Mouse (Mus musculus) liver, embryonic 16.5 days (tissue): ENCODE measurements around the gene Ddx25. TPM values are rescaled to one million over a fixed set of nuclear protein-coding genes. Genes with fewer than 3 reads are reported as not detected.

ENCODE experiments used
- ATAC-seq: fragments of 200-750 bp; cut with Nextera tagmentation; 2 replicates; pipeline ENCODE4 v1.8.0; 2017; ENCODE audit warnings: low read depth, mild to moderate bottlenecking, moderate number of reproducible peaks, moderate library complexity
- H3K27ac ChIP-seq: fragments of 300-500 bp; sonication (generic); 2 replicates; pipeline ENCODE4 v1.5.1; 2014; ENCODE audit warnings: mild to moderate bottlenecking, low read length
- H3K27me3 ChIP-seq: fragments of 300-500 bp; sonication (generic); 2 replicates; pipeline ENCODE4 v1.6.1; 2014; ENCODE audit warnings: low read depth, low read length, mixed read lengths; ENCODE audit not compliant: control insufficient read depth, insufficient read depth
- H3K36me3 ChIP-seq: fragments of 300-500 bp; sonication (generic); 2 replicates; pipeline ENCODE4 v1.6.1; 2014; ENCODE audit warnings: mild to moderate bottlenecking; ENCODE audit not compliant: control insufficient read depth, insufficient read depth
- H3K4me1 ChIP-seq: fragments of 300-500 bp; sonication (generic); 2 replicates; pipeline ENCODE4 v1.6.1; 2014; ENCODE audit warnings: low read depth, low read length, mixed read lengths; ENCODE audit not compliant: control insufficient read depth
- H3K4me2 ChIP-seq: fragments of 300-500 bp; sonication (generic); 2 replicates; pipeline ENCODE4 v1.6.1; 2014; ENCODE audit warnings: low read depth, low read length, mixed read lengths
- H3K4me3 ChIP-seq: fragments of 300-500 bp; sonication (generic); 2 replicates; pipeline ENCODE4 v1.5.1; 2014; ENCODE audit warnings: low read depth, mild to moderate bottlenecking, low read length
- H3K9ac ChIP-seq: fragments of 300-500 bp; sonication (generic); 2 replicates; pipeline ENCODE4 v1.6.1; 2014; ENCODE audit warnings: low read depth, low read length
- H3K9me3 ChIP-seq: fragments of 300-500 bp; sonication (generic); replicated peaks from 2 replicates; pipeline ENCODE4 v1.6.1; 2016; ENCODE audit warnings: low read length; ENCODE audit not compliant: control insufficient read depth
- WGBS: fragments of 180-500 bp; shearing (Covaris S2); extraction: QIAGEN DNeasy Blood & Tissue Kit; methylation state at CpG from one replicate; pipeline ENCODE4 v1.1.7; 2014; ENCODE audit not compliant: insufficient replicate concordance; 5-methylcytosine and 5-hydroxymethylcytosine counted together
- polyA plus RNA-seq: library from polyadenylated mRNA; unstranded; fragments of >200 nt; fragmentation: Nextera tagmentation; extraction: Ambion mirVana; gene quantifications from 2 replicates; pipeline ENCODE4 v1.2.1, GENCODE M21; 2015

The Ddx25 gene
- polyA plus RNA-seq, 1 experiment from 2014 or later = 0.14 TPM

DNA sequence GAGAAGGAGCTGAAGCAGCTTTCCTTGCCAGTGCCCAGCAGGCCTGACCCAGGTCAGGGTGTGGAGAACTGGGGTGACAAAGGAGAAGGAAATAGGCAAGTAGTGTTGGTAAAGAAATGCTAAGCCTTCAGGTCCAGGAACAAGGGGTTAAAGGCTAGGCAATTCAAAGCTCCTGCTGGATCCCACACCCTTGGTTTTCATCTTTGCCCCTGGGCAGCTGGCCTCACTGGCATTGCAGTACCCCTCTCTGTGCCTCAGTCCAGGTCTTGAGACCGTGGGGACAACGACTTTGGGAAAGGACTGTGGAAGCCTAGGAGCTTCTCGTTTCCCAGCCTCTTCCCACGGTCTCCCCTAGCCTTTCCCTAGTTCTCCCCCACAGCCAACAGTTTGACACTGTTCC is 44.4 kb downstream of the Ddx25 start:
- H3K9ac ChIP-seq = no peak overlapping the region
- no peak overlapping the region for H3K4me3 ChIP-seq
- ATAC-seq = no peak
- WGBS = 51% methylated on average over 4 of the region's 4 CpGs
- H3K4me1 ChIP-seq = no peaks in the 10 kb centered on the region
- H3K36me3 ChIP-seq = no peaks in the 10 kb centered on the region
- H3K27me3 ChIP-seq = no peaks in the 10 kb centered on the region
- H3K9me3 ChIP-seq = no peaks in the 10 kb centered on the region
- H3K27ac ChIP-seq = no peak overlapping the region
- no peak overlapping the region for H3K4me2 ChIP-seq

DNA sequence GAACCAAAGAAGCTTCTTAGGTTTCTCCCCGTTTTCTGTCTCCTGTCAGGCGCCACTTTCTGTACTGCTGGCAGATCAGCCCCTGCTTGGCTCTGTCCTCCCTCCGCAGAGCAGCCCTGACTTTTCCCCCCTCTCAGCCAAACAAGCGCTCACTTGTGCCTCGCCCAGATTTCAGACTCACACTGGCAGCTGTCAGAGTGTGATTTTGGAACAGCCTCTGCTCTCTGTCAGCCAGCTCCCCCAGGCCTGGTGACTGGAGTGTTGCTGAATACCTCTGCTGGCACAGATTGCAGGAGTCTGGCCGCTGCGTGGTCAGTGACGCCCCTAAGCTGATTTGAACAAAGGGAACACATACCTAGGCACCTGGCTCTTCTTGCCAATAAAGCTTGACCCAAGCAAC is 50.1 kb downstream of the Ddx25 start:
- WGBS = 61% methylated on average over 8 of the region's 8 CpGs
- no peaks in the 10 kb centered on the region for H3K27me3 ChIP-seq
- H3K9ac ChIP-seq = no peak overlapping the region
- no peaks in the 10 kb centered on the region for H3K4me1 ChIP-seq
- no peaks in the 10 kb centered on the region for H3K9me3 ChIP-seq
- no peak for ATAC-seq
- H3K4me3 ChIP-seq = no peak overlapping the region
- H3K27ac ChIP-seq = no peak overlapping the region
- no peaks in the 10 kb centered on the region for H3K36me3 ChIP-seq
- H3K4me2 ChIP-seq = no peak overlapping the region

DNA sequence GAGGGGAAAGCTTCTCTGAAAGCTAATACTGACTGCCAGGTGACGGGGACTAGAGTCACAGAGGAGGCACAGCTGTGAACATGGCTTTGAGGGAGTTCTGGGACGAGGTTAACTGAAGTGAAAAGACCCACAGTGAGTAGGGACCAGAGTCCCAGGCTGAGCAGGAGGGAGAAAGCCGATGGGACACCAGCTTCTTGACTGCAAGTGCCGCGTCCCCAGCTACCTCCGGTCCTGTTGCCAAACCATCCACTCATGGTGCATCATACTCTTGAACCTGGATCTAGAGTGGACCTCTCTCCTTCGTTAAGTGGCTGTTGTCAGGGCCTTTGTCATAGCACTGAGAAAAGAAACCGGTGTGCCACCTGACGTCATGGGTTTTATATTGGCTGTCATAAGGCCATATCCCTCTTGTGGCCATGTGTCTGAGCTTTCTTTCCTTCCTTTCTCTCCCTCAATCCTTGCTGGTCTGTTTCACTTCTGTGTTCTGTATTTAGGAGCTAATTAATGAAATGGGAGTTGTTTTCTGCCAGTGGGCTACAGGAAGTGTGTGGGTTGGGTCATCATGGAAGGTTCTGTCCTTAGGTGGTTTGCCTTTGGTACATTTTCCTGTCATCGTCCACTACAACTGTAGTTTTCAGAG is 55.8 kb downstream of the Ddx25 start:
- no peak for ATAC-seq

DNA sequence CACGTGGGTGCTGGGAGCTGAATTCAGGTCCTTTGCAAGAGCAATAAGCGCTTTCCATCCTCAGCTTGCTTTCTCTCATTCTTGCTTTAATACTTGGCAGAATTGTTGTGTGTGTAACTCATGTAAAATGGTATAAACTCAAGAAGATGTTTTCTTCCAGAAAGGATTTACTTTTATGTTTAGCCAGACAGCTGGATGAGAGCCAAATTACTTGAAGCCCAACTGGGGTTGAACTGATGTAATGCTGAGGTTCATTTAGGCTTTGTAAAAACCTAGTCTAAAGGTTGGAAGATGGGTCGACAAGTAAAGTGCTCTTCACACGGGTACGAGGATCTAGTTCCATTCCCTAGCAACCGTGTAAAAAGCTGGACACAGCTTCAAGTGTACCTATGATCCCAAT is 58.4 kb downstream of the Ddx25 start:
- 66% methylated on average over 6 of the region's 6 CpGs for WGBS
- no peaks in the 10 kb centered on the region for H3K9me3 ChIP-seq
- H3K4me3 ChIP-seq = no peak overlapping the region
- no peaks in the 10 kb centered on the region for H3K27me3 ChIP-seq
- H3K36me3 ChIP-seq = no peaks in the 10 kb centered on the region
- H3K9ac ChIP-seq = no peak overlapping the region
- H3K4me1 ChIP-seq = no peaks in the 10 kb centered on the region
- no peak for ATAC-seq
- H3K27ac ChIP-seq = no peak overlapping the region
- no peak overlapping the region for H3K4me2 ChIP-seq

More for the DNA sequence above, 55.8 kb downstream of the Ddx25 start:
- no peak overlapping the region for H3K9ac ChIP-seq
- H3K27ac ChIP-seq = no peak overlapping the region
- H3K4me2 ChIP-seq = no peak overlapping the region
- no peaks in the 10 kb centered on the region for H3K36me3 ChIP-seq
- H3K4me1 ChIP-seq = no peaks in the 10 kb centered on the region
- H3K27me3 ChIP-seq = no peaks in the 10 kb centered on the region
- no peak overlapping the region for H3K4me3 ChIP-seq
- no peaks in the 10 kb centered on the region for H3K9me3 ChIP-seq
- 69% methylated on average over 10 of the region's 10 CpGs for WGBS

DNA sequence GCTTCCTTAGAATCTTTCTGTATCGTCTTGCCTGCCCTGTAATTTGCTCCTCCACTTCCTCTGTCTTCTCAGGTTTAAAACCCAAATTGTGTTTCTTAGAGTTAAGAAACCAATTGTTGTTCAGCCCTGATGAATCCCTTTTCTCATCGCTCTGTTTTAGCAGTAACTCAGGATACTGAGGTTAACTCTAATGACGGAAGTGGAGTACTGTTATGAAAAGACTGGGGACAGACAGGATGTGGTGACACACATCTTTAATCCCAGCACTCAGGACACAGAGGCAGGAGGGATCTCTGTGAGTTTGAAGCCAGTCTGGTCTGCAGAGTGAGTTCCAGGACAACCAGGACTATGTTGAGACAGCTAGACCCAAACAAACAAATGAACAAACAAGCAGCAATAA is 62.9 kb downstream of the Ddx25 start:
- Histone ChIP-seq H3K4me3 (no peak overlapping the region), H3K9me3 (no peaks in the 10 kb centered on the region), H3K36me3 (no peaks in the 10 kb centered on the region), H3K27me3 (no peaks in the 10 kb centered on the region), H3K4me1 (no peaks in the 10 kb centered on the region), H3K9ac (no peak overlapping the region), H3K4me2 (no peak overlapping the region), H3K27ac (no peak overlapping the region)
- WGBS = 19% methylated on average over 3 of the region's 3 CpGs
- ATAC-seq = no peak

DNA sequence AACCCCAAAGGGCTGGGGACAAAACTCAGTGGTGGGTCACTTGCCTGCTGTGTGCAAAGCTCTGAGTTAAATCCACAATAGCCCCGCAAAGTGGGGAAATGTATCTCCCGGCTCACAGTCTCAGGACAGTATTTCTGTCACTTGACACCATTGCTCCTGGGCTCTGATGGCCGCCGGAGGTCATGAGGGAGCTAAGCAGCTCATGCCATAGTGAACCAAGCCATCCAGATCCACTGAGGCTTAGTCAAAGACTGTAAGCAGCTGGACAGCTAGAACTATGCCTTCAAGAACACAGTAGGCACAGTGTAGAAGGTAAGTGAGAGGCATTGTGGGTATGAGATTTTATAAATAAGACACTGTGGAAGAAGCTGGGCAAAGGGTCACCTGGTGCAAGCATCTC is 63.4 kb downstream of the Ddx25 start:
- Histone ChIP-seq H3K27me3 (no peaks in the 10 kb centered on the region), H3K9ac (no peak overlapping the region), H3K27ac (no peak overlapping the region), H3K36me3 (no peaks in the 10 kb centered on the region), H3K9me3 (no peaks in the 10 kb centered on the region), H3K4me1 (no peaks in the 10 kb centered on the region), H3K4me2 (no peak overlapping the region), H3K4me3 (no peak overlapping the region)
- WGBS = 51% methylated on average over 4 of the region's 4 CpGs
- ATAC-seq = no peak

DNA sequence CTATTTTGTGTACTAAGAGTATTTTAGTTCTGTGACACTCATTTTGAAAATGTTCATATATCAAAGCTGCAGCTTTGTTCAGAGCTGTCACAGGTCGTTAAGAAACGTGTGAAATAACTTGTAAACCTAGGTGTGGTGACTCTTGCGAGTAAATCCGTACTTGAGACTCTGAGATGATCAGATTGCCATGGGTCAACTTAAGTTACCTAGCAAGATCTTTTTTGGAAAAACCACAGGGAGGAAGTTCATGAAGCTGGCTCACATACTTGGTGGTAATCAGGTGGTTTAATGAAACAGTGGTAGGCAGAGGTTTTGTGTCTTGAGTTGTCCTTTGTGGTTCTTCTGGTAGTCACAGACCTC is 64.6 kb downstream of the Ddx25 start:
- H3K4me1 ChIP-seq = no peaks in the 10 kb centered on the region
- H3K4me2 ChIP-seq = no peak overlapping the region
- H3K36me3 ChIP-seq = no peaks in the 10 kb centered on the region
- no peaks in the 10 kb centered on the region for H3K9me3 ChIP-seq
- WGBS = 55% methylated on average over 4 of the region's 4 CpGs
- no peak overlapping the region for H3K9ac ChIP-seq
- H3K27ac ChIP-seq = no peak overlapping the region
- ATAC-seq = no peak
- H3K27me3 ChIP-seq = no peaks in the 10 kb centered on the region
- H3K4me3 ChIP-seq = no peak overlapping the region

DNA sequence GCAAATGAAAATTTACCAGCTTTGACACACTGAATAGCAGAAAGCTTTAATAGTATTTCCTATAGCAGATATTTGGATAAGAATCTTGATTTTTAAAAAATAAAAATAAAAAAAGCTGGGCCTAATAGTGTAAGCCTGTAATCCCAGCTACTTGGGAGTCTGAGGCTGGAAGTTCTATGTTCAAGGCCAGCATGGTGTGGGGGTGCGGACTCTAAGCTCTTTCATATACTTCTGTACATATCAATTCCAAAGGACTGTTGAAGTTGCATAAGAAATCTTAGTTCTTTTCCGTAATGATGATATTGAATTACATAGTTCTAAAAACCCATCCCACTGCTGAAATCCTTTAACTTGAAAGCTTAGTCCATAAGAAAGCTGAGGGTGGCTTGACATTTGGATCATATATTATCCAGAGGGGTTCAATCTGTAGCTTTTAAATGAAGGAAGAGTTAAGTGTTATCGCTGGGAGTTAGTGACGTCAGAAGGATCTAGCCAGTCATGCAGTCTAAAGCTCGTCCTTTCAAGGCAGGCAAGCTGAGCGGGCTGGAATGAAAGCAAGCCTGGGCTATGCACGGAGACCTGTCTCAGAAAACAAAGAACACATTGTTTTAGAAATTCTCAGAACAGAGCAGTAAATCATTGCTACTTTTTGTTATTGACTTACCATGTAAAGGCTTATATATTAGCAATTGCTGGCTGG is 65.1 kb downstream of the Ddx25 start:
- 62% methylated on average over 7 of the region's 7 CpGs for WGBS

DNA sequence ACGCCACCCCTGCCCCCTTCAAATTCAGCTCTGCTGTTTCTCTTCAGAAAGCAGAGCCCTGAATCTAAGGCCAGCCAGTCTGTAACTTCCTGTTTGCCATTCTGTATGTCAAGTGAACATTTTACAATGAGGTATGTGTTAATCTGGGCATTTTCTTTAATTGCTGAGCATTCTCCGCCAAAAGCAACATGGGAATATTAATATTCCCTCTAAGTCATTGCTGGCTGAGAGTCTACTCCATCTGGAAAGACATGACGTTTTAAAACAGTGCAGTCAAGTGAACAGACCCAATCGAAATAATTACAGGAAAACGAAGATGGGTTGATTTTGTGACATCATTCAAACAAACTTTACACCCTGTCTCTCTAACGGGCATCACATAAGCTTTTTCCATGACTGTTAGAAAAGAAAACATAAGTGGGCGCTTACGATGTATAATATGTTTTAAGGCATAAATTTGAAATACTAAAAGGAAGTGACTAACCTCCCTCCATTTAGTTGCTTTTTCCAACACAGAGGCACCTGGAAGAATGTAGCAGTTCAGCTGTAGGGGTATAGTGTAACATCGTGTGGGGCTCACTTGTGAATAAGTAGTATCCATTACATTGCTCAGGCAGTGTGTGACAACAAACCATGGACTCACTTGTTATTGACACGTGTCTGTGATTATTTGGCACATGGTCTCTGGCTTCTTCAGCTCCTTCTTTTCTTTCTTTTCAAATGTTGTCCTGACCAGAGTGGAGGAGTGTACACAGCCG is 67.0 kb downstream of the Ddx25 start:
- no peaks in the 10 kb centered on the region for H3K27me3 ChIP-seq
- no peak overlapping the region for H3K4me3 ChIP-seq
- ATAC-seq = no peak
- H3K4me1 ChIP-seq = no peaks in the 10 kb centered on the region
- no peak overlapping the region for H3K27ac ChIP-seq
- H3K36me3 ChIP-seq = no peaks in the 10 kb centered on the region
- H3K9ac ChIP-seq = no peak overlapping the region
- WGBS = 61% methylated on average over 11 of the region's 11 CpGs
- H3K4me2 ChIP-seq = no peak overlapping the region
- H3K9me3 ChIP-seq = no peaks in the 10 kb centered on the region

More for the DNA sequence above, 65.1 kb downstream of the Ddx25 start:
- H3K27me3 ChIP-seq = no peaks in the 10 kb centered on the region
- H3K9ac ChIP-seq = no peak overlapping the region
- no peak overlapping the region for H3K4me3 ChIP-seq
- ATAC-seq = no peak
- H3K9me3 ChIP-seq = no peaks in the 10 kb centered on the region
- no peak overlapping the region for H3K27ac ChIP-seq
- H3K4me2 ChIP-seq = no peak overlapping the region
- no peaks in the 10 kb centered on the region for H3K4me1 ChIP-seq
- no peaks in the 10 kb centered on the region for H3K36me3 ChIP-seq
